Mouse (Mus musculus): ENCODE measurements around the gene Crip1. TPM values are rescaled to one million over a fixed set of nuclear protein-coding genes. Genes with fewer than 3 reads are reported as not detected.
A peak's percentile ranks its signal among the peaks of the same experiment; 100 is the strongest.

The Crip1 gene
- total RNA-seq, 2 experiments from 2014 or later: 14.4 to 15.0 TPM

DNA sequence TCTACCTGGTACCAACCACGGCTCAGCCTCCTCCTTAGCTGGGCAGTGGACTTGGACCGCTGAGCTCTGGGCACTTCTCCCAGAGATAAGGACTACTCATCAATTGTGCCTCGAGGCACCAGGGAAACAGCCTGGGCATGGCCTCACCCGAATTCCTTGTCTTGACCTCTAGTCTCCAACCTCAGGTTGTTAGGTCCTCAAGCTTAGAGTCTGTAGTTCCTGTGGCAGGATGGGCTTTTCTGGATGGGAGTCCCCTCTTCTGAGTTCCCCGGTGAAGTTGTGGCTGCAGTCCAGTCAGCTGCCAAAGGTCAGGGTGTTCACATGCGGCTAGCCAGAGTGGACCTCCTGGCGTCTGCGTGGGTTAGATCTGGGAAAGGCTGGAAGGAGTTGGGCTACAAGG, 4.9 kb downstream of the Crip1 start:
- intact Hi-C loops (cut with DNase I): no loop called here
- H3K4me3 ChIP-seq: no peak overlapping the region
- no peak for TF ChIP-seq CTCF (IDR thresholded peaks at IDR 0.05)
- no peak for DNase-seq (ENCODE audit: extremely low spot score in 1 of 2, low spot score in 2 of 2)
- no peak overlapping the region for H3K27ac ChIP-seq

DNA sequence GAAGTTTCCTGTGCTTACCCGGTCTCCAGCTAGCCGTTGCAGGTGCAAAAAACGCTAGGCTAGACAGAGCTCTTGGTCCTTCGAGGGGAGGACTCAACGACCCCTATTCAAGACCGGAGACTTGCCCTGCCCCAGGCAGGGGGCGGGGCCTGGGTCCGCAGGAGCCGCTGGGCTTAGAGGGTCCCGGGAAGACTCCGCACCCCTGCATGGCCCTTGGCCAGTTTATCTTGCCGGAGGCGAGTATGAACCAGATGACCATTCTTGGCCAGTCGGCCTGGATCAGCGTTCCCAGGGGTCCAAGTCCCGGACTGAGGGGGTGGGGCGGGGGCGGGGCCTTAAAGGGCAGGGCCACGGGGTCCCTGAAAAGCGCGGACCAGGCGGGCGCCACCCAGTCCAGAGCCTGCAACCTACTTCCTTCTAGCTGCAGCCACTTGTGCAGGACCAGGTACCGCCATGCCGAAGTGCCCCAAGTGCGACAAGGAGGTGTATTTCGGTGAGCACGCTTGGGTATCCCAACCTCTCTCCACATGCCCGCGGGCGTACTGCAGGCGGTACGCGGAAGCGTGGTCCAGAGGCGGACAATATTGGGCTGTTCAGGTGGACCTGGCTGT, 5.7 kb downstream of the Crip1 start:
- no peak for DNase-seq (ENCODE audit: extremely low spot score in 1 of 2, low spot score in 2 of 2)
- Histone ChIP-seq H3K27ac (no peak overlapping the region), H3K4me3 (peak overlapping the region; percentile 40)
- no peak for TF ChIP-seq CTCF (IDR thresholded peaks at IDR 0.05)
- intact Hi-C loops (cut with DNase I): no loop called here

DNA sequence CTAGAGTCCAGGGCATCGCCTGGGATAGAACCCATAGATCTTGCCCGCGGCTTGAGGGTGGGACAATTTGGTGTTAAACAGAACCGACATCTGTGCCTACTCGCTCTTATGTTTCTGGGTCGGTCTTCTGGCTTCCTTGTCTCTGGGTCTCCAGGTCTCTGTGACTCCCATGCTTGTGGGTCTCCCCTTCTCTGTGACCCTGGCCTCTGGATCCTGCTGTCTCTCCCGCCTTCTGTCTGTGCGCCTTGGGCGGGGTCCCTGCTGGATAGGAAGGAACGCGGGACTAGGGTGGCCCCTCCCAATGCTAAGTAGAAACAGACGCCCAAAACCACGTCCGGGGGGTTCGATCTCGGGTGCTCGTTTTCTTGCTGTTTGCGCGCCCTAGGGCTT, 6.2 kb downstream of the Crip1 start:
- H3K27ac ChIP-seq: no peak overlapping the region
- DNase-seq (ENCODE audit: extremely low spot score in 1 of 2, low spot score in 2 of 2): no peak
- intact Hi-C loops (cut with DNase I): no loop called here
- TF ChIP-seq CTCF (IDR thresholded peaks at IDR 0.05): no peak
- peak overlapping the region; percentile 40 for H3K4me3 ChIP-seq

DNA sequence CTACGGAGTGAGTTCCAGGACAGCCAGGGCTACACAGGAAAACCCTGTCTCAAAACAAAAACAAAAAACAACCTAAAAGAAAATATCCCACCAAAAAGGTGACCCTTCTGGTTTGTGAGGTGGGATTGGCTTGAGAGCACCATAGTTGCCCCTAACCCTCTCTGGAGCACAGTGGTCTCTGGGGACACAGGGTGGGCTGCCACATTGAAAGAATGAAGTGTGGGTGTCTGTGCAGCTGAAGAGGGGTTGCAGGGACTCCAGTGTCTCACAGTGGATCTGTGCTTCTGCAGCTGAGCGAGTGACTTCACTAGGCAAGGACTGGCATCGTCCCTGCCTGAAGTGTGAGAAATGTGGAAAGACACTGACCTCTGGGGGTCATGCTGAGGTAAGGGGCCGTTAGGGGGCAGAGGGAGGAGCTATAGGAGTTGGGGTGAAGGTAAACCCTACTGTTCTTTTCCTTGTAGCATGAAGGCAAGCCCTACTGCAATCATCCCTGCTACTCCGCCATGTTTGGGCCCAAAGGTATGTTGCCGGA, 6.9 kb downstream of the Crip1 start:
- H3K4me3 ChIP-seq: no peak overlapping the region
- no peak for TF ChIP-seq CTCF (IDR thresholded peaks at IDR 0.05)
- no peak overlapping the region for H3K27ac ChIP-seq
- intact Hi-C loops (cut with DNase I): no loop called here
- DNase-seq (ENCODE audit: extremely low spot score in 1 of 2, low spot score in 2 of 2): no peak

- Histone ChIP-seq H3K4me3 (no peak overlapping the region), H3K27ac (no peak overlapping the region)
- DNase-seq (ENCODE audit: extremely low spot score in 1 of 2, low spot score in 2 of 2): no peak
- TF ChIP-seq CTCF (IDR thresholded peaks at IDR 0.05): no peak
- intact Hi-C loops (cut with DNase I): no loop called here
Observed at GRCm38 (mm10) chr12:113153971-113154370, 7.9 kb downstream of the Crip1 start.

DNA sequence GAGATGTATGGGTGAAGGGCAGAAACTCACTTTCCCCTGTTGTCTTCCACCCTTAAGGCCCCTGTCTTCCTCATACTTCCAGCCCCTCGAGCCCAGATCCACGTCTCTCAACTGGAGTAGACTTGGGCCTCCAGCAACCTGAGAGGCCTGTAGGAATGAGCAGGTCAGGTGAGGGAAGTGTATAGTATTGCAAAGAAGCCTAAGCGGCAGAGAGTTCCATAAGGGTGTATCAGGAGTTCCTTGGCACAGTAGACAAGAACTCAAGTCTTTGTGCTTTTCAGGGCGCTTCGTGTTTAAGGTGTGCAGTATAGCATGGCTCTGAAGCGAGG, 8.6 kb downstream of the Crip1 start:
- intact Hi-C loops (cut with DNase I): loop anchor here (5.0 kb wide), 1 partner anchor 142 kb away; the partner anchor contains the start of gene Pacs2
- no peak for TF ChIP-seq CTCF (IDR thresholded peaks at IDR 0.05)
- no peak overlapping the region for H3K27ac ChIP-seq
- H3K4me3 ChIP-seq: no peak overlapping the region; the same call in 1 of the 2 replicates
- no peak for DNase-seq (ENCODE audit: extremely low spot score in 1 of 2, low spot score in 2 of 2)

DNA sequence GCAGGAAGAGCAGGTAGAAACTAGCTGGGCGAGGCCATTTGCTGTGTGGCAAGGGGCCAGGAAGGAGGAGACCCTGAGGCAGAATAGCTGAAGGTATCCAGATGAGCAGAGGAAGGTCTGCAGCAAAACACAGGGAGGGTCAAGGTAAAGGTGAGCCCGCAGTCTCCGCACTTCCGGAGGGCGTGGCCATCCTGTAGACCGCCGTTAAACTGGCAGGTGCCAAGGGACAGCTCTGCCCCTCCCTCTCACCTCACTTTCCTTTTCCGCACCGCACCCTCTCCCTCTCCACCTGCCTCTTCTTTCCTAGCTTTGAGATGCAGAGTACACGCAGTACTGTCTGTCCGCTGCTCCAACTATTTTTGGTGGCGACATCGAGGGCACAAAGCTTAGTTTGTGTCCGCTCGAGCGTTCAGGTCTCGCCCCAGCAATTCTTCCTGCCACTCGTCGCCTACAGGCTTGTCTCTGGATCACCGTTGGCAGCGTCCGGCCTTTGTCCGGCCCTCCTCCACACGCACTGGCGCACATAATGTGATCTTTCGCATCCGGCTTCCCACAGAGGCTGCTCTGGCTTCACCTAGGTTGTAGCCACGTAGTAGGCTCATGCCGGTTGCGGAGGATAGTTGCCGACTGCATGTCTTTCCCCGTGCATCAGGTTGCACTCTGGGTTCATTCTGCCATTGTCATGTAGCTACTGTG, 9.1 kb downstream of the Crip1 start:
- no peak for TF ChIP-seq CTCF (IDR thresholded peaks at IDR 0.05)
- intact Hi-C loops (cut with DNase I): loop anchor here (5.0 kb wide), 1 partner anchor 143 kb away; the partner anchor contains the start of gene Pacs2
- no peak for DNase-seq (ENCODE audit: extremely low spot score in 1 of 2, low spot score in 2 of 2)

DNA sequence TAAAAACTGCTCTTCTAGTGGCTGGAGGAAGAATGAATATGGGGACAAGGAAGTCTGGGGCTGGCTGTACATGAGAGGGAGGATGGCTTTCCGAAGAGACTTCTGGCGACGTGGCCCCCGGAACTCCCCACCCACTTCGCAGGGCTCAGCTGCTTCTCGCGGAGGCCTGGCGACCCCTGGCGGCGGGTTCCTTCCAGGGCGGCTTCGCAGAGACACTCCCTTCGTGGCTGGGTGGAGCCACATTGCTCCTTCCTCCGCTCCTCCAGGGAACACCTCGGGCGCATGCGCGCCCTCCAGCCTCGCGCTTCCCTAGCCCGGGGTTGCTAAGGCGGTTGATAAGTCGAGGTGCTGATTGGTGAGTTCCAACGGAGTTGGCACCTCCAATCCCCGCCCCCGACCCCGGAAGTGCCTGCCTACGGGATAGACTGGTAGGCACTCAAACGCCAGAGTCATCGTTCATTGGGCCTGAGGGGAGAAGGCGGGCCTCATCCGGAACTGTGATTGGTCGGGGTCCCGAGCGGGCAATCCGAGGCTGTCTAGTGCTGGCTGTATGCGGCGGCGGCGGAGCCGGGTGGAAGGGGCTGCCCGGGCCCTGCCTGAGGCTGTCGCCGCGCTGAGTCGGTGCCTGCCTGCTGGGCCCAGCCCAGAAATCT, 9.9 kb downstream of the Crip1 start, which contains the start of gene Tedc1:
Gene Tedc1, plus strand, starts transcription at position 535 of the 653 bp plus-strand sequence.
- peak within 1 kb of the TSS; percentile 78 for H3K27ac ChIP-seq
- TF ChIP-seq CTCF (IDR thresholded peaks at IDR 0.05): no peak; the same call in none of the 2 replicates
- peak; percentile 99 to 100 for DNase-seq (ENCODE audit: extremely low spot score in 1 of 2, low spot score in 2 of 2)
- H3K4me3 ChIP-seq: peak within 1 kb of the TSS; percentile 69
- intact Hi-C loops (cut with DNase I): loop anchor here (5.0 kb wide), 1 partner anchor 144 kb away; the partner anchor contains the start of gene Pacs2

More for the DNA sequence above, 9.1 kb downstream of the Crip1 start:
- peak overlapping the region; percentile 78 for H3K27ac ChIP-seq
- peak overlapping the region; percentile 31 for H3K4me3 ChIP-seq

DNA sequence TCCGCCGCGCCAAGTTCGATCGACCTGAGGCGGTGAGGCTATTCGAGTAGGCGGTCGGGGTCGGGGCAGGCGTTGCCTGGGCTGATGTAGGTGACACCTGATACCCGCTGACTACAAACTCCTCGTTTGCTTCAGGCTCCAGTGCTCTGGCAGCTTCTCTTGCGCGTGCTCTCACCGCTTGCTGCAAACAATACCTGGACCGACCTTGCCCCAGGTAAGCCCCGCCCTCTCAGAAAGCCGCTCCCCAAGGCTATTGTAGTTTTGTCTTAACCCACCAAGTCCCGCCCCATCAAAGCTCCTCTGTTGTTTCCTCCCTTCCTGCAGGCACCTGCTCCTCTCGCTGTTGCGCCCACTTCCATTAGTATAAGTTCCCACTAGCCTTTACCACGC, 10.4 kb downstream of the Crip1 start:
- no peak for DNase-seq (ENCODE audit: extremely low spot score in 1 of 2, low spot score in 2 of 2)
- Histone ChIP-seq H3K4me3 (peak overlapping the region; percentile 69), H3K27ac (no peak overlapping the region)
- intact Hi-C loops (cut with DNase I): loop anchor here (5.0 kb wide), 1 partner anchor 144 kb away; the partner anchor contains the start of gene Pacs2
- no peak for TF ChIP-seq CTCF (IDR thresholded peaks at IDR 0.05)

GRCm38 (mm10) chr12:113157002-113157401, 10.9 kb downstream of the Crip1 start:
- Histone ChIP-seq H3K27ac (no peak overlapping the region), H3K4me3 (no peak overlapping the region)
- no peak for TF ChIP-seq CTCF (IDR thresholded peaks at IDR 0.05)
- intact Hi-C loops (cut with DNase I): loop anchor here (5.0 kb wide), 1 partner anchor 145 kb away; the partner anchor contains the start of gene Pacs2
- DNase-seq (ENCODE audit: extremely low spot score in 1 of 2, low spot score in 2 of 2): no peak

DNA sequence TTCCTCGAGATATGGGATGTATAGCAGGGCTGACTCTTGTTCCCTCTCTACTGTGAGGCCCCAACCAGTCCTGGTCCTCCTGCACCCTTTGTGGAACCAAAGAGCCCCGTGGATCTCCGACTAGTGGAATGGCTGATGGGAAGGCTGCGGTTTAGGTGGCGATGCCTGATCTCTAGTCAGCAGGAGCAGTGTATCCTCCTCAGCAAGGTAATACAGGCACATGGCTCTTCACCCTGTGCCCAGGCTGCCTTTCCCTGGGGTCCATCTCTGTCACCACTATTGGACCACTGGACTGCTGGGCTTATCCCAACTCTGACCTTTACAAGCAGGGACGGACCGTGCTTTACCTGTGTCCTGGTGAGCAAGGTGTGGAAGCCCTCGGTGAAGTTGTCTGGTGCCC, 11.4 kb downstream of the Crip1 start:
- Histone ChIP-seq H3K4me3 (no peak overlapping the region), H3K27ac (no peak overlapping the region)
- intact Hi-C loops (cut with DNase I): loop anchor here (5.0 kb wide), 1 partner anchor 145 kb away; the partner anchor contains the start of gene Pacs2
- TF ChIP-seq CTCF (IDR thresholded peaks at IDR 0.05): no peak
- DNase-seq (ENCODE audit: extremely low spot score in 1 of 2, low spot score in 2 of 2): no peak

GRCm38 (mm10) chr12:113157971-113158370, 11.9 kb downstream of the Crip1 start:
- H3K4me3 ChIP-seq: no peak overlapping the region
- no peak for TF ChIP-seq CTCF (IDR thresholded peaks at IDR 0.05)
- H3K27ac ChIP-seq: no peak overlapping the region
- intact Hi-C loops (cut with DNase I): loop anchor here (5.0 kb wide), 1 partner anchor 146 kb away; the partner anchor contains the start of gene Pacs2
- no peak for DNase-seq (ENCODE audit: extremely low spot score in 1 of 2, low spot score in 2 of 2)
